Mouse (Mus musculus) megakaryocyte, embryonic 14.5 days (primary cell): ENCODE measurements at regions not wholly inside any gene's neighbourhood (a gene's known extent, or its start where the extent isn't known, plus 50 kb on each side); places are given as distances from the start of the nearest gene placed in this dataset.

ENCODE experiments used
- H3K27me3 ChIP-seq: replicated peaks from 2 replicates; pipeline ENCODE3; 2012; ENCODE audit warnings: inconsistent platforms
- H3K36me3 ChIP-seq: replicated peaks from 2 replicates; pipeline ENCODE3; 2012; ENCODE audit warnings: low read length, inconsistent platforms, mixed read lengths
- H3K4me1 ChIP-seq: 2 replicates; pipeline ENCODE4 v1.6.1; 2012; ENCODE audit warnings: inconsistent platforms
- H3K4me3 ChIP-seq: replicated peaks from 2 replicates; pipeline ENCODE3; 2012; ENCODE audit warnings: moderate library complexity, mild to moderate bottlenecking, inconsistent platforms
- H3K9me3 ChIP-seq: 2 replicates; pipeline ENCODE4 v1.6.1; 2012; ENCODE audit warnings: inconsistent platforms
- FLI1 ChIP-seq: IDR thresholded peaks from 2 replicates; pipeline ENCODE4 v1.6.1; 2012; ENCODE audit warnings: low read length, inconsistent platforms, mixed read lengths
- GATA1 ChIP-seq: IDR thresholded peaks from 3 replicates; pipeline ENCODE4 v1.6.1; 2012; ENCODE audit warnings: mixed read lengths, low read length, inconsistent platforms, borderline replicate concordance

- peak overlapping the region; percentile 46 for H3K4me3 ChIP-seq
- H3K27me3 ChIP-seq: no peaks in the 10 kb centered on the region
- TF ChIP-seq FLI1: no peak
- no peak for TF ChIP-seq GATA1
- no peaks in the 10 kb centered on the region for H3K4me1 ChIP-seq
- H3K9me3 ChIP-seq: peaks cover 25% of the 10 kb centered on the region
- H3K36me3 ChIP-seq: no peaks in the 10 kb centered on the region
Observed at GRCm38 (mm10) chr11:113015686-113016304, 233.8 kb downstream of the Sox9 start.

- TF ChIP-seq GATA1 (no peak), FLI1 (no peak)
- Histone ChIP-seq H3K4me3 (no peak overlapping the region), H3K4me1 (no peaks in the 10 kb centered on the region), H3K36me3 (no peaks in the 10 kb centered on the region), H3K9me3 (peaks cover 26% of the 10 kb centered on the region), H3K27me3 (no peaks in the 10 kb centered on the region)
Observed at GRCm38 (mm10) chr11:113016801-113017715, 235.0 kb downstream of the Sox9 start.

GRCm38 (mm10) chr11:113021533-113021932 lies 239.5 kb downstream of the Sox9 start:
- Histone ChIP-seq H3K27me3 (no peaks in the 10 kb centered on the region), H3K4me1 (no peaks in the 10 kb centered on the region), H3K36me3 (no peaks in the 10 kb centered on the region), H3K9me3 (peaks cover 39% of the 10 kb centered on the region), H3K4me3 (no peak overlapping the region)
- TF ChIP-seq GATA1 (no peak), FLI1 (no peak)

GRCm38 (mm10) chr11:113026994-113027393 lies 245.0 kb downstream of the Sox9 start:
- H3K27me3 ChIP-seq: no peaks in the 10 kb centered on the region
- TF ChIP-seq GATA1: no peak
- no peak for TF ChIP-seq FLI1
- no peak overlapping the region for H3K4me3 ChIP-seq
- H3K9me3 ChIP-seq: peaks cover 36% of the 10 kb centered on the region
- no peaks in the 10 kb centered on the region for H3K4me1 ChIP-seq
- H3K36me3 ChIP-seq: no peaks in the 10 kb centered on the region

- no peak overlapping the region for H3K4me3 ChIP-seq
- H3K27me3 ChIP-seq: no peaks in the 10 kb centered on the region
- H3K9me3 ChIP-seq: peaks cover 37% of the 10 kb centered on the region
- no peaks in the 10 kb centered on the region for H3K4me1 ChIP-seq
- TF ChIP-seq FLI1: no peak
- no peak for TF ChIP-seq GATA1
- no peaks in the 10 kb centered on the region for H3K36me3 ChIP-seq
Observed at GRCm38 (mm10) chr11:113028235-113028919, 246.4 kb downstream of the Sox9 start.

- H3K27me3 ChIP-seq: no peaks in the 10 kb centered on the region
- H3K4me3 ChIP-seq: no peak overlapping the region
- H3K9me3 ChIP-seq: peaks cover 29% of the 10 kb centered on the region
- TF ChIP-seq GATA1 (no peak), FLI1 (no peak)
- no peaks in the 10 kb centered on the region for H3K36me3 ChIP-seq
- no peaks in the 10 kb centered on the region for H3K4me1 ChIP-seq
Observed at GRCm38 (mm10) chr11:113031405-113031804, 249.4 kb downstream of the Sox9 start.

- no peaks in the 10 kb centered on the region for H3K4me1 ChIP-seq
- no peak overlapping the region for H3K4me3 ChIP-seq
- TF ChIP-seq FLI1: no peak
- no peak for TF ChIP-seq GATA1
- H3K27me3 ChIP-seq: no peaks in the 10 kb centered on the region
- no peaks in the 10 kb centered on the region for H3K36me3 ChIP-seq
- peaks cover 26% of the 10 kb centered on the region for H3K9me3 ChIP-seq
Observed at GRCm38 (mm10) chr11:113032487-113033228, 250.6 kb downstream of the Sox9 start.

GRCm38 (mm10) chr11:113034911-113035310 lies 252.9 kb downstream of the Sox9 start:
- H3K9me3 ChIP-seq: peaks cover 34% of the 10 kb centered on the region
- TF ChIP-seq FLI1: no peak
- TF ChIP-seq GATA1: no peak
- H3K36me3 ChIP-seq: no peaks in the 10 kb centered on the region
- H3K27me3 ChIP-seq: no peaks in the 10 kb centered on the region
- no peaks in the 10 kb centered on the region for H3K4me1 ChIP-seq
- H3K4me3 ChIP-seq: no peak overlapping the region

GRCm38 (mm10) chr11:113037736-113038135 lies 255.7 kb downstream of the Sox9 start:
- Histone ChIP-seq H3K4me1 (no peaks in the 10 kb centered on the region), H3K9me3 (peaks cover 31% of the 10 kb centered on the region), H3K4me3 (no peak overlapping the region), H3K36me3 (no peaks in the 10 kb centered on the region), H3K27me3 (no peaks in the 10 kb centered on the region)
- no peak for TF ChIP-seq FLI1
